Mouse (Mus musculus): ENCODE measurements around the gene Clec4b2. TPM values are rescaled to one million over a fixed set of nuclear protein-coding genes. Genes with fewer than 3 reads are reported as not detected.
"Not testable (repeated sequence)": the region's sequence is repeated elsewhere in the genome, so short reads cannot be mapped to it uniquely, and the experiment has no call there.

Clec4b2 gene
- polyA plus RNA-seq, 1 experiment from 2014 or later: not detected

DNA sequence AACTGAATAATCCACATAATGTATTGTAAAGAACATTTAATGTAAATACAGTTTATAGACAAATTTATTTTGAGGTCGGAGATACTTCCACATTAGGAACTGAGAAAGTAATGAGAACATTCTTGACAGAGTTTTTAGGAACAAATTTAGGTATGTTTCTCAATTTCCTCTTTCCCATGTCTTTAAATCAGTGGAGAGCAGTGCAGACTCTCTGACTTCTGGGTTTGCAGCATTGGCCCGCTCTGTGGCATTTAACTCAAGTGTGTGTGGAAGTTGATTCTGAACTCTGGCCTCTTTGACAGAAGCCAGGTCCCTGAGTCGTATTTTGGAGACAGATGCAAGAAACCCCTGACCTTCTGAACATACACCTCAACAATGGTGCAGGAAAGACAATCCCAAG, 57.0 kb downstream of the Clec4b2 start, which contains the start of gene Clec4n:
Clec4n (plus strand) TSS at position 200 of the 400 bp plus-strand sequence.
- Histone ChIP-seq H3K9ac (no peak within 1 kb of the TSS), H3K4me2 (no peak within 1 kb of the TSS), H3K9me3 (no peaks in the 10 kb centered on the region), H3K27ac (no peak within 1 kb of the TSS), H3K4me1 (no peaks in the 10 kb centered on the region), H3K4me3 (no peak within 1 kb of the TSS), H3K27me3 (replicated peaks) (no peaks in the 10 kb centered on the region), H3K36me3 (replicated peaks) (no peaks in the 10 kb centered on the region)
- WGBS: 81% methylated on average over 3 of the region's 3 CpGs
- ATAC-seq (replicated peaks): no peak

DNA sequence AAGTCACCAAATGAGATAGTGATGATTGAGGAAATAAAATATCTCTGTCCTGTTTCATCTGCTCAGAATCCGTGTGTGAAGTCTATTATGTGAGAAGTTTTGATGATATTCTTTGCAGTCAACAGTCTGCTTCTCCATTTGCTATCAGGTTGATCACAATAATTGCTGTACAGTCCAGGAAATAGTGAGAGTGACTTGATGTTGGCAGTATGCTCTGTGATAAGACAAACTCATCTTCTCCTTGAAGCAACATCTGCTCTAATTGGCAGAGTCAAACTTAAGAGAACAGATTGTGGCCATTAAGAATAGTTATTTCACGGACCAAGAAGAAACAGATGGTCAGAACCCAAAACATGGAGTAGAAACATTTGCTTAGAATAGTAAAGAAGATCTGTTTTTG, 58.5 kb downstream of the Clec4b2 start:
- no peak overlapping the region for H3K4me3 ChIP-seq
- H3K9me3 ChIP-seq: no peaks in the 10 kb centered on the region
- no peak overlapping the region for H3K9ac ChIP-seq
- H3K36me3 ChIP-seq (replicated peaks): no peaks in the 10 kb centered on the region
- no peak for ATAC-seq (replicated peaks)
- no peak overlapping the region for H3K27ac ChIP-seq
- no peak overlapping the region for H3K4me2 ChIP-seq
- 77% methylated on average over 2 of the region's 2 CpGs for WGBS
- H3K4me1 ChIP-seq: no peaks in the 10 kb centered on the region
- H3K27me3 ChIP-seq (replicated peaks): no peaks in the 10 kb centered on the region

DNA sequence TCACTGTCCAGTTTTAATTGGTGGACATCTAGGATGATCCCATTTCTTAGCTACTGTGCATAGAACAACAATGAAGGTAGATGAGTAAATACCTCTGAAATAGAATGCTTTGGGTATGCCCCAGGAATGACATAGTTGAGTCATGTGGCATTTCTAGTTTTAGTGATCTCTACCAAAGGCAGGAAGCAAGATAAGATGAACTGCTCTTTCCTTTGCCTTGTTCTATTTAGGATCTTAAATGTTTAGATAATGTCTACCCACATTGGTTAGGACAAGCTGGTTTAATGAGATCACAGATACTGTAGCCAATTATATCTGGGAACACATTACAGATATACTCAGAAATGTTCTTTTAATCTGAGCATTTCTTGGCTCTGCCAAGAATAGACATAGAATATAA, 64.9 kb downstream of the Clec4b2 start:
- no peaks in the 10 kb centered on the region for H3K27me3 ChIP-seq (replicated peaks)
- H3K9me3 ChIP-seq: no peaks in the 10 kb centered on the region
- H3K9ac ChIP-seq: no peak overlapping the region
- no peak overlapping the region for H3K27ac ChIP-seq
- no peaks in the 10 kb centered on the region for H3K4me1 ChIP-seq
- no peaks in the 10 kb centered on the region for H3K36me3 ChIP-seq (replicated peaks)
- ATAC-seq (replicated peaks): no peak
- H3K4me2 ChIP-seq: no peak overlapping the region
- H3K4me3 ChIP-seq: no peak overlapping the region

DNA sequence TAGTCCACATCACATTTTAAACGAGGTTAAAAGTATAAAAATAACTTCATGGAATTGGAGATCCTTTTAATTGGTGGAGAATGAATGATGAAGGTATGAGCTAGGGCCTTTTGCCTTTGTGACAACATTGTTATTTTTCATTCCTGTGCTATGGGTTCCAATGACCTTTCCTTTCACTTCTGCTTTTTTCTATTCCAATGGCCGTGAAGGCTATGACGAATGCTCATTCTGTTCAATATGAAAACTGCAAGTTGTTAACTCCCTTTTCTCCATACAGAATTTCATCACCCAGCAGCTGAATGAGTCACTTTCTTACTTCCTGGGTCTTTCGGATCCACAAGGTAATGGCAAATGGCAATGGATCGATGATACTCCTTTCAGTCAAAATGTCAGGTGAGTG, 71.5 kb downstream of the Clec4b2 start:
- Histone ChIP-seq H3K4me2 (no peak overlapping the region), H3K4me3 (no peak overlapping the region), H3K9me3 (no peaks in the 10 kb centered on the region), H3K36me3 (replicated peaks) (no peaks in the 10 kb centered on the region), H3K27me3 (replicated peaks) (no peaks in the 10 kb centered on the region), H3K9ac (no peak overlapping the region), H3K27ac (no peak overlapping the region), H3K4me1 (no peaks in the 10 kb centered on the region)
- 88% methylated on average over 5 of the region's 5 CpGs for WGBS
- ATAC-seq (replicated peaks): no peak

DNA sequence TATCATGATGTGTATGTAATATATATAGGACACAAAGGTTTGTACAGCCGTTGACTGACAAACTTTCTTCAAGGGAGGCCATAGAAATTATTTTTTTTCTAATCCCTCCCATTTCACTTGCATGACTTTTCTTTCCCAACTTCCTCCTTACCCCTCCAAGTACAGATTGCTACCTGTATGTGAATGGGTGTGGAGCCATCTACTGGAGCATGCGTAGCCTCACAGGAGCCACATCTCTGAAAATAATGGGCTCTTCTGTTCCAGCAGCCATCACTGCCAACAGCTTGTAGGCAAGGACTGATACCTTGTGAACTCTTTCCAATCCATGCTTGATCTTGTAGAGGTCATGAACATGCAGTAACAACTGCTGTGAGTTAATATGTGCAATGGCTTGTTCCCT, 76.2 kb downstream of the Clec4b2 start:
- H3K9ac ChIP-seq; H3K4me3 ChIP-seq; H3K27me3 ChIP-seq (replicated peaks); H3K36me3 ChIP-seq (replicated peaks); H3K27ac ChIP-seq; H3K4me1 ChIP-seq; ATAC-seq (replicated peaks); H3K4me2 ChIP-seq; H3K9me3 ChIP-seq: not testable (repeated sequence)
- 87% methylated on average over 2 of the region's 2 CpGs for WGBS

DNA sequence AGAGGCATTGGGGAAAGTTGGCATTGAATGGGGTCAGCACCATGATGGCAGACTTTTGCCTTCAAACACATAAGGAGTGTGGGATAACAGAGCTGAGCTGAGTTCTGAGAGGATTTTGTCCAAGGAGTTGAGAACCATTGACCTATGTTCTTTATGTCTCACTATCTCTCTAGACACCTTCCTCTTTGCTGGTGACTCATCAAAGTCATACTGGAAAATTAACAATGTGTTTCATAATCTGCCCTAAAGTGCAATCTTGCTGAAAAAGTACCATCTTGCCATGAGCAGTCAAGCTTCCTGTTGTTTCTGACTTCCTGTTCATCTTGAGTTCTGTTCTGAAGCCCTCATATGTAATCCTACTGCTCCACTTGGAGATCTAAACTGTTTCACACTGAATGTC, 80.0 kb downstream of the Clec4b2 start:
- no peaks in the 10 kb centered on the region for H3K36me3 ChIP-seq (replicated peaks)
- ATAC-seq (replicated peaks): no peak
- H3K4me2 ChIP-seq: no peak overlapping the region

More for the DNA sequence above, 80.0 kb downstream of the Clec4b2 start:
- Histone ChIP-seq H3K9me3 (no peaks in the 10 kb centered on the region), H3K4me1 (no peaks in the 10 kb centered on the region), H3K9ac (no peak overlapping the region), H3K4me3 (no peak overlapping the region), H3K27ac (no peak overlapping the region), H3K27me3 (replicated peaks) (no peaks in the 10 kb centered on the region)

Other genes starting within 250 kb of the Clec4b2 start
- gene Clec4a3, start 220.4 kb upstream of the Clec4b2 start, polyA plus RNA-seq (2015; fragmentation: Nextera tagmentation; extraction: Ambion mirVana): 1.6 TPM in 2 replicates
- gene Clec4a4, start 182.5 kb upstream of the Clec4b2 start, polyA plus RNA-seq (2015; fragmentation: Nextera tagmentation; extraction: Ambion mirVana): not detected in 2 replicates
- gene Clec4b1, start 122.9 kb upstream of the Clec4b2 start, polyA plus RNA-seq (2015; fragmentation: Nextera tagmentation; extraction: Ambion mirVana): not detected in 2 replicates
- 1.5 and 2.6 TPM in 2 replicates for gene Clec4a2, start 66.5 kb upstream of the Clec4b2 start, polyA plus RNA-seq (2015; fragmentation: Nextera tagmentation; extraction: Ambion mirVana)
- 1.2 and 1.4 TPM in 2 replicates for gene Clec4n, start 57.0 kb downstream of the Clec4b2 start, polyA plus RNA-seq (2015; fragmentation: Nextera tagmentation; extraction: Ambion mirVana)
- gene Clec4d, start 89.2 kb downstream of the Clec4b2 start, polyA plus RNA-seq (2015; fragmentation: Nextera tagmentation; extraction: Ambion mirVana): not detected in 2 replicates
- not detected in 2 replicates for gene Clec4e, start 117.0 kb downstream of the Clec4b2 start, polyA plus RNA-seq (2015; fragmentation: Nextera tagmentation; extraction: Ambion mirVana)
- not detected in 2 replicates for gene Vmn2r19, start 135.4 kb downstream of the Clec4b2 start, polyA plus RNA-seq (2015; fragmentation: Nextera tagmentation; extraction: Ambion mirVana)
- not detected in 2 replicates for gene Vmn2r20, start 245.2 kb downstream of the Clec4b2 start, polyA plus RNA-seq (2015; fragmentation: Nextera tagmentation; extraction: Ambion mirVana)

Data from midbrain, embryonic 15.5 days (tissue).